Mouse (Mus musculus): ENCODE data around the gene Adgrl4.

GRCm38 (mm10) chr3:151416931-151417330, 20.8 kb upstream of the Adgrl4 start:
- TF ChIP-seq CTCF (IDR thresholded peaks at IDR 0.05; ENCODE audit: borderline replicate concordance, insufficient read depth, low read length) (no peak), POLR2A (IDR thresholded peaks at IDR 0.05; ENCODE audit: low read depth, low read length) (no peak)

Data from embryonic fibroblast, embryonic 13.5 days (primary cell).